Comparison of ENCODE assay signal across 10 mouse cellular contexts in genomic region chr8:122905346-122905745, GRCm38 (mm10). TPM values are rescaled to one million over a fixed set of nuclear protein-coding genes. Genes with fewer than 3 reads are reported as not detected.
DNase-seq lines count a peak whose midpoint lies in the region; ATAC-seq lines count a peak whose summit lies in the region.
"Had no signal": no experiment of that assay in that cellular context is flagged by ENCODE, and none has a peak within 500 bp of the region (broad histone marks: within the 10 kb centered on the region; RNA-seq: fewer than 3 reads in every experiment).

No protein-coding gene starts in this region.

- peak; percentile 62 to 73 for DNase-seq in cerebellum, postnatal 25 days
- DNase-seq in cerebellum, adult 11 months: no peak
- DNase-seq in lung, postnatal 36 days: peak; percentile 50
- DNase-seq in lung, postnatal 4 days: no peak
- DNase-seq in thymus, postnatal 25 days: no peak
- no peak for DNase-seq in right cerebral cortex, postnatal 4 days
- DNase-seq: kidney, postnatal 25 days had no signal

- no peak overlapping the region for H3K4me3 ChIP-seq in brown adipose tissue, adult 24 weeks (ENCODE audit: insufficient read depth, low read depth, low read length)

- H3K4me1 ChIP-seq in brown adipose tissue, adult 24 weeks (ENCODE audit: control insufficient read depth, insufficient read depth, insufficient read length, low read length): peaks cover 26% of the 10 kb centered on the region

- peak overlapping the region; percentile 64 for H3K27ac ChIP-seq in brown adipose tissue, adult 24 weeks (replicated peaks; ENCODE audit: low read depth, low read length)

- ATAC-seq in megakaryocyte-erythroid progenitor cell, adult 5-6 weeks (replicated peaks; ENCODE audit: low FRiP score, low TSS enrichment, poor library complexity, severe bottlenecking): peak; percentile 43; the same call in 1 of the 2 replicates

RNA-seq across cellular contexts. Expression of gene Cdh15, which starts 57.6 kb away (rescaled TPM):
- 0.32 TPM in 1 of 2 replicates, not detected in the other for polyA plus RNA-seq in brown adipose tissue, adult 24 weeks (2012; ENCODE audit: insufficient read depth, insufficient read length, missing spikeins)
- total RNA-seq in megakaryocyte-erythroid progenitor cell, adult 5-6 weeks (2014; fragmentation: Nextera tagmentation): not detected in 2 replicates
- not detected in 2 replicates for total RNA-seq in megakaryocyte-erythroid progenitor cell, adult 5-6 weeks (2017)
- polyA plus RNA-seq: heart, postnatal 0 days had no signal

Comparison
In these comparisons a context has a peak if more than half of its experiments do, and no peak if none do; other contexts are left out.
1. DNase-seq: peak in cerebellum, postnatal 25 days (2 of 2) and lung, postnatal 36 days (single experiment); none in cerebellum, adult 11 months (single experiment), lung, postnatal 4 days (0 of 2), thymus, postnatal 25 days (single experiment) and right cerebral cortex, postnatal 4 days (single experiment).